Mouse (Mus musculus) cortical plate, adult 2 months (tissue): ENCODE results near the gene Anp32a.

Experiments
- CTCF ChIP-seq: fragments of 200-500 bp; IDR thresholded peaks from 2 replicates; pipeline ENCODE4 v1.5.1; 2011; ENCODE audit warnings: mild to moderate bottlenecking, control low read depth, low read length; ENCODE audit not compliant: insufficient read depth; ENCODE audit errors: extremely low read depth
- POLR2A ChIP-seq: fragments of 200-500 bp; IDR thresholded peaks from 2 replicates; pipeline ENCODE4 v1.6.1; 2011; ENCODE audit warnings: mild to moderate bottlenecking, low read length, control low read depth; ENCODE audit not compliant: insufficient read depth; ENCODE audit errors: extremely low read depth

GRCm38 (mm10) chr9:62315556-62315955 lies 25.5 kb upstream of the Anp32a start:
- no peak for TF ChIP-seq CTCF
- TF ChIP-seq POLR2A = no peak
